Mouse (Mus musculus) cerebellum, adult 11 months (tissue): Measurements from ENCODE around the gene Hebp2.

ENCODE experiments used
- DNase-seq: peaks from one replicate; pipeline ENCODE4 v3.0.0; 2022

The Hebp2 gene

GRCm38 (mm10) chr10:18508586-18508985 lies 37.3 kb downstream of the Hebp2 start:
- DNase-seq, result no peak

- DNase-seq, result no peak
Observed at GRCm38 (mm10) chr10:18507869-18508473, 37.9 kb downstream of the Hebp2 start.

- no peak for DNase-seq
Observed at GRCm38 (mm10) chr10:18506501-18506946, 39.4 kb downstream of the Hebp2 start.

- no peak for DNase-seq
Observed at GRCm38 (mm10) chr10:18505690-18506089, 40.2 kb downstream of the Hebp2 start.

- DNase-seq, result no peak
Observed at GRCm38 (mm10) chr10:18501997-18502396, 43.9 kb downstream of the Hebp2 start.

- DNase-seq, result no peak
Observed at GRCm38 (mm10) chr10:18497066-18497465, 48.8 kb downstream of the Hebp2 start.

- DNase-seq, result no peak
Observed at GRCm38 (mm10) chr10:18494249-18494648, 51.6 kb downstream of the Hebp2 start.

- DNase-seq, result no peak
Observed at GRCm38 (mm10) chr10:18493010-18493894, 52.6 kb downstream of the Hebp2 start.

GRCm38 (mm10) chr10:18491952-18492351 lies 53.9 kb downstream of the Hebp2 start:
- no peak for DNase-seq

- DNase-seq, result no peak
Observed at GRCm38 (mm10) chr10:18489936-18490335, 55.9 kb downstream of the Hebp2 start.
